Comparison of ENCODE assay signal across 11 mouse cellular contexts in genomic region chr2:18032538-18032895, GRCm38 (mm10). TPM values are rescaled to one million over a fixed set of nuclear protein-coding genes. Genes with fewer than 3 reads are reported as not detected.
DNase-seq lines count a peak whose midpoint lies in the region; ATAC-seq lines count a peak whose summit lies in the region.
"Had no signal": no experiment of that assay in that cellular context is flagged by ENCODE, and none has a peak within 500 bp of the region (broad histone marks: within the 10 kb centered on the region; RNA-seq: fewer than 3 reads in every experiment).

No protein-coding gene starts in this region.

- H3K36me3 ChIP-seq in hindbrain, embryonic 12.5 days, result no peaks in the 10 kb centered on the region

- 37% methylated on average over 5 of the region's 5 CpGs for WGBS in hindbrain, embryonic 12.5 days

- H3K4me3 ChIP-seq in hindbrain, embryonic 12.5 days, result no peak overlapping the region

- peaks cover 54% of the 10 kb centered on the region for H3K4me1 ChIP-seq in hindbrain, embryonic 12.5 days

- no peaks in the 10 kb centered on the region for H3K27me3 ChIP-seq in hindbrain, embryonic 12.5 days

- peak; percentile 46 for DNase-seq in embryo, embryonic 11 days
- no peak for DNase-seq in embryo, embryonic 9.5 days (ENCODE audit: extremely low spot score)
- peak; percentile 17 for DNase-seq in Muller cell, postnatal 12 days (ENCODE audit: inconsistent ontology term)
- peak; percentile 36 to 55 for DNase-seq in kidney, postnatal 4 days
- no peak for DNase-seq in urinary bladder, adult 18-20 months (ENCODE audit: low spot score in 2 of 2)

- H3K9me3 ChIP-seq in hindbrain, embryonic 12.5 days (replicated peaks), result no peaks in the 10 kb centered on the region

- peak overlapping the region; percentile 76; the same call in 1 of the 2 replicates for H3K9ac ChIP-seq in hindbrain, embryonic 12.5 days

- H3K4me2 ChIP-seq in hindbrain, embryonic 12.5 days (replicated peaks), result peak overlapping the region; percentile 81

- 0 out of 2 replicates have a peak overlapping the region, but pooled peaks have one; percentile 30 for H3K27ac ChIP-seq in hindbrain, embryonic 12.5 days

- no peak for ATAC-seq in hindbrain, embryonic 12.5 days (ENCODE audit: low FRiP score)
- ATAC-seq in erythroblast, adult 5-6 weeks (replicated peaks; ENCODE audit: low FRiP score, poor library complexity, severe bottlenecking), result no peak
- ATAC-seq in frontal cortex, adult (ENCODE audit: low TSS enrichment), result no peak

RNA-seq across cellular contexts. Expression of gene A930004D18Rik, which starts 5.0 kb away (rescaled TPM):
- polyA plus RNA-seq in hindbrain, embryonic 12.5 days (2016; fragmentation: Nextera tagmentation; extraction: Ambion mirVana), result 18.0 and 18.6 TPM in 2 replicates
- total RNA-seq in erythroblast, adult 5-6 weeks (2015; ENCODE audit: low replicate concordance), result not detected in 2 replicates
- not detected in 2 replicates for total RNA-seq in erythroblast, adult 5-6 weeks (2017; ENCODE audit: low replicate concordance)
- total RNA-seq: megakaryocyte progenitor cell, adult 5-6 weeks had no signal

RNA-seq across cellular contexts. Expression of gene Skida1, which starts 16.3 kb away (rescaled TPM):
- polyA plus RNA-seq in hindbrain, embryonic 12.5 days (2016; fragmentation: Nextera tagmentation; extraction: Ambion mirVana), result 17.7 and 19.4 TPM in 2 replicates
- not detected in 2 replicates for total RNA-seq in erythroblast, adult 5-6 weeks (2015; ENCODE audit: low replicate concordance)
- total RNA-seq in erythroblast, adult 5-6 weeks (2017; ENCODE audit: low replicate concordance), result 0.42 and 0.51 TPM in 2 replicates
- total RNA-seq: megakaryocyte progenitor cell, adult 5-6 weeks had no signal

RNA-seq across cellular contexts. Expression of gene Mllt10, which starts 22.5 kb away (rescaled TPM):
- 65.1 and 70.8 TPM in 2 replicates for polyA plus RNA-seq in hindbrain, embryonic 12.5 days (2016; fragmentation: Nextera tagmentation; extraction: Ambion mirVana)
- 20.8 and 27.4 TPM in 2 replicates for total RNA-seq in erythroblast, adult 5-6 weeks (2015; ENCODE audit: low replicate concordance)
- 18.1 and 18.3 TPM in 2 replicates for total RNA-seq in erythroblast, adult 5-6 weeks (2017; ENCODE audit: low replicate concordance)

RNA-seq across cellular contexts. Expression of gene H2al2a, which starts 35.8 kb away (rescaled TPM):
- not detected in 2 replicates for polyA plus RNA-seq in hindbrain, embryonic 12.5 days (2016; fragmentation: Nextera tagmentation; extraction: Ambion mirVana)
- total RNA-seq in erythroblast, adult 5-6 weeks (2015; ENCODE audit: low replicate concordance), result not detected in 2 replicates
- not detected in 2 replicates for total RNA-seq in erythroblast, adult 5-6 weeks (2017; ENCODE audit: low replicate concordance)
- total RNA-seq: layer of hippocampus, postnatal 14 days; megakaryocyte progenitor cell, adult 5-6 weeks had no signal
- polyA plus RNA-seq: urinary bladder, adult 2 months had no signal

Comparison
In these comparisons a context has a peak if more than half of its experiments do, and no peak if none do; other contexts are left out.
1. DNase-seq: peak in embryo, embryonic 11 days (single experiment), Muller cell, postnatal 12 days (single experiment) and kidney, postnatal 4 days (2 of 2); none in embryo, embryonic 9.5 days (single experiment) and urinary bladder, adult 18-20 months (0 of 2).